16 mouse cellular contexts compared by ENCODE assay signal in genomic region chr12:4340325-4340924, GRCm38 (mm10).
"Had no signal": no experiment of that assay in that cellular context is flagged by ENCODE, and none has a peak within 500 bp of the region (broad histone marks: within the 10 kb centered on the region; RNA-seq: fewer than 3 reads in every experiment).

No protein-coding gene starts in this region.

- H3K27me3 ChIP-seq: lung, embryonic 15.5 days; megakaryocyte, embryonic 14.5 days; midbrain, embryonic 13.5 days; midbrain, embryonic 15.5 days; neural tube, embryonic 12.5 days had no signal

- H3K36me3 ChIP-seq: lung, embryonic 15.5 days; midbrain, embryonic 15.5 days; neural tube, embryonic 12.5 days had no signal

- H3K4me1 ChIP-seq: megakaryocyte, embryonic 14.5 days; neural tube, embryonic 12.5 days had no signal

- H3K27ac ChIP-seq: lung, embryonic 15.5 days; macrophage; midbrain, embryonic 13.5 days; midbrain, embryonic 15.5 days; neural tube, embryonic 12.5 days had no signal

- ATAC-seq: liver, postnatal 0 days; lung, postnatal 0 days; midbrain, embryonic 13.5 days; midbrain, embryonic 15.5 days had no signal

- H3K4me2 ChIP-seq: lung, embryonic 15.5 days; midbrain, embryonic 11.5 days; midbrain, embryonic 13.5 days; midbrain, embryonic 15.5 days; neural tube, embryonic 12.5 days had no signal

- H3K4me3 ChIP-seq: lung, embryonic 15.5 days; megakaryocyte, embryonic 14.5 days; midbrain, embryonic 13.5 days; midbrain, embryonic 15.5 days; neural tube, embryonic 12.5 days had no signal

- H3K9me3 ChIP-seq: lung, embryonic 15.5 days; megakaryocyte, embryonic 14.5 days; midbrain, embryonic 13.5 days; midbrain, embryonic 15.5 days; neural tube, embryonic 12.5 days had no signal

- DNase-seq: liver, postnatal 0 days; lung, adult 2 months; lung, postnatal 14 days; lung, postnatal 36 days; right cerebral cortex, postnatal 14 days; thymus, adult 18-20 months; thymus, postnatal 14 days; thymus, postnatal 36 days had no signal

- H3K9ac ChIP-seq: liver, postnatal 0 days; lung, embryonic 15.5 days; midbrain, embryonic 13.5 days; midbrain, embryonic 15.5 days; neural tube, embryonic 12.5 days had no signal
